Mouse (Mus musculus) v-Abl transformed pro-B cells (cell line): ENCODE measurements around the gene Ssh3.
"Not testable (repeated sequence)": the region's sequence is repeated elsewhere in the genome, so short reads cannot be mapped to it uniquely, and the experiment has no call there.

Experiments used
- in situ Hi-C, 2 experiments: fragments of 400-800 bp; cut with MboI; formaldehyde crosslinking; loops; one replicate each; pipeline ENCODE4 v1.15.1; 2025; ENCODE audit not compliant: unreplicated experiment in 2 of 2

The Ssh3 gene

GRCm38 (mm10) chr19:4257216-4257896, 11.6 kb downstream of the Ssh3 start:
- in situ Hi-C loops, result loop anchor here in 1 of 2 experiments (5.0 kb wide), 3 partner anchors 50 to 160 kb away; no protein-coding TSS in a partner anchor

GRCm38 (mm10) chr19:4255583-4256162, 13.3 kb downstream of the Ssh3 start:
- in situ Hi-C loops, result loop anchor here in 1 of 2 experiments (5.0 kb wide), 3 partner anchors 48 to 162 kb away; no protein-coding TSS in a partner anchor

- in situ Hi-C loops, result no loop called here
These were observed 14.8 kb downstream of the Ssh3 start for GRCm38 (mm10) chr19:4254230-4254629.

- in situ Hi-C loops, result not testable (repeated sequence)
These were observed 20.3 kb downstream of the Ssh3 start for GRCm38 (mm10) chr19:4248683-4249082.

GRCm38 (mm10) chr19:4247010-4247409, 22.0 kb downstream of the Ssh3 start:
- in situ Hi-C loops, result no loop called here

GRCm38 (mm10) chr19:4244775-4245174, 24.2 kb downstream of the Ssh3 start:
- in situ Hi-C loops, result loop anchor here in 1 of 2 experiments (5.0 kb wide), 1 partner anchor 37 kb away; no protein-coding TSS in a partner anchor

GRCm38 (mm10) chr19:4242416-4242815, 26.6 kb downstream of the Ssh3 start:
- in situ Hi-C loops, result loop anchor here in 1 of 2 experiments (5.0 kb wide), 1 partner anchor 35 kb away; no protein-coding TSS in a partner anchor

- in situ Hi-C loops, result loop anchor here in 1 of 2 experiments (5.0 kb wide), 1 partner anchor 33 kb away; no protein-coding TSS in a partner anchor
These were observed 28.7 kb downstream of the Ssh3 start for GRCm38 (mm10) chr19:4240247-4240668.

GRCm38 (mm10) chr19:4234548-4234947, 34.4 kb downstream of the Ssh3 start:
- in situ Hi-C loops, result loop anchor here in 1 of 2 experiments (10.0 kb wide), 1 partner anchor 450 kb away; no protein-coding TSS in a partner anchor

GRCm38 (mm10) chr19:4232651-4233050, 36.3 kb downstream of the Ssh3 start:
- in situ Hi-C loops, result loop anchor here in 1 of 2 experiments (10.0 kb wide), 1 partner anchor 448 kb away; no protein-coding TSS in a partner anchor

GRCm38 (mm10) chr19:4232186-4232572, 36.8 kb downstream of the Ssh3 start:
- in situ Hi-C loops, result loop anchor here in 1 of 2 experiments (10.0 kb wide), 1 partner anchor 447 kb away; no protein-coding TSS in a partner anchor

- in situ Hi-C loops, result loop anchor here in 1 of 2 experiments (10.0 kb wide), 1 partner anchor 447 kb away; no protein-coding TSS in a partner anchor
These were observed 37.5 kb downstream of the Ssh3 start, which contains the start of gene Pold4 for GRCm38 (mm10) chr19:4231253-4232185. TSS of gene Pold4 (plus strand) at chr19:4231899.

- in situ Hi-C loops, result loop anchor here in 1 of 2 experiments (10.0 kb wide), 1 partner anchor 446 kb away; no protein-coding TSS in a partner anchor
These were observed 38.6 kb downstream of the Ssh3 start for GRCm38 (mm10) chr19:4230415-4230814.

- in situ Hi-C loops, result loop anchor here in 1 of 2 experiments (10.0 kb wide), 1 partner anchor 445 kb away; no protein-coding TSS in a partner anchor
These were observed 39.4 kb downstream of the Ssh3 start for GRCm38 (mm10) chr19:4229451-4230076.

GRCm38 (mm10) chr19:4228891-4229290, 40.1 kb downstream of the Ssh3 start:
- in situ Hi-C loops, result no loop called here

GRCm38 (mm10) chr19:4227894-4228678, 40.9 kb downstream of the Ssh3 start:
- in situ Hi-C loops, result no loop called here

GRCm38 (mm10) chr19:4227446-4227845, 41.5 kb downstream of the Ssh3 start:
- in situ Hi-C loops, result no loop called here

GRCm38 (mm10) chr19:4226779-4227178, 42.2 kb downstream of the Ssh3 start:
- in situ Hi-C loops, result no loop called here

GRCm38 (mm10) chr19:4222165-4222564, 46.8 kb downstream of the Ssh3 start:
- in situ Hi-C loops, result no loop called here
